Mouse (Mus musculus): ENCODE data around the gene Spag6l. TPM values are rescaled to one million over a fixed set of nuclear protein-coding genes. Genes with fewer than 3 reads are reported as not detected.

The Spag6l gene
- polyA plus RNA-seq, 1 experiment from 2014 or later = 1.5 TPM

GRCm38 (mm10) chr16:16852411-16852810, 23.2 kb upstream of the Spag6l start:
- no peaks in the 10 kb centered on the region for H3K9me3 ChIP-seq (replicated peaks; ENCODE audit: low read length)
- no peak for TF ChIP-seq CTCF (IDR thresholded peaks at IDR 0.05; ENCODE audit: low read depth)
- DNase-seq (ENCODE audit: low spot score) = no peak
- 89% methylated on average over 3 of the region's 3 CpGs for WGBS
- no peaks in the 10 kb centered on the region for H3K4me1 ChIP-seq (replicated peaks; ENCODE audit: insufficient read depth, low read length)
- H3K27ac ChIP-seq = no peak overlapping the region
- H3K4me2 ChIP-seq (ENCODE audit: low read length) = no peak overlapping the region
- no peaks in the 10 kb centered on the region for H3K27me3 ChIP-seq (ENCODE audit: insufficient read depth, low read length)
- no peak for ATAC-seq (replicated peaks; ENCODE audit: low FRiP score, low read depth)
- no peaks in the 10 kb centered on the region for H3K36me3 ChIP-seq (ENCODE audit: insufficient read depth, low read length)
- no peak overlapping the region for H3K4me3 ChIP-seq (replicated peaks; ENCODE audit: low read depth, low read length)
- no peak overlapping the region for H3K9ac ChIP-seq (ENCODE audit: low read depth, low read length)

GRCm38 (mm10) chr16:16849196-16849595, 19.9 kb upstream of the Spag6l start:
- no peak overlapping the region for H3K4me3 ChIP-seq (replicated peaks; ENCODE audit: low read depth, low read length)
- ATAC-seq (replicated peaks; ENCODE audit: low FRiP score, low read depth) = no peak
- peak; percentile 34; the same call in 1 of the 2 replicates for TF ChIP-seq CTCF (IDR thresholded peaks at IDR 0.05; ENCODE audit: low read depth)
- DNase-seq (ENCODE audit: low spot score) = no peak
- no peak overlapping the region for H3K27ac ChIP-seq
- H3K9ac ChIP-seq (ENCODE audit: low read depth, low read length) = no peak overlapping the region
- H3K27me3 ChIP-seq (ENCODE audit: insufficient read depth, low read length) = no peaks in the 10 kb centered on the region
- H3K36me3 ChIP-seq (ENCODE audit: insufficient read depth, low read length) = no peaks in the 10 kb centered on the region
- no peaks in the 10 kb centered on the region for H3K9me3 ChIP-seq (replicated peaks; ENCODE audit: low read length)
- H3K4me1 ChIP-seq (replicated peaks; ENCODE audit: insufficient read depth, low read length) = no peaks in the 10 kb centered on the region
- H3K4me2 ChIP-seq (ENCODE audit: low read length) = no peak overlapping the region

- no peak overlapping the region for H3K9ac ChIP-seq (ENCODE audit: low read depth, low read length)
- peak overlapping the region; percentile 78; the same call in 1 of the 2 replicates for H3K4me2 ChIP-seq (ENCODE audit: low read length)
- H3K4me1 ChIP-seq (replicated peaks; ENCODE audit: insufficient read depth, low read length) = no peaks in the 10 kb centered on the region
- H3K27me3 ChIP-seq (ENCODE audit: insufficient read depth, low read length) = no peaks in the 10 kb centered on the region
- ATAC-seq (replicated peaks; ENCODE audit: low FRiP score, low read depth) = no peak
- DNase-seq (ENCODE audit: low spot score) = no peak
- TF ChIP-seq CTCF (IDR thresholded peaks at IDR 0.05; ENCODE audit: low read depth) = no peak
- no peak overlapping the region for H3K27ac ChIP-seq
- no peaks in the 10 kb centered on the region for H3K9me3 ChIP-seq (replicated peaks; ENCODE audit: low read length)
- no peak overlapping the region for H3K4me3 ChIP-seq (replicated peaks; ENCODE audit: low read depth, low read length)
- 88% methylated on average over 3 of the region's 3 CpGs for WGBS
- no peaks in the 10 kb centered on the region for H3K36me3 ChIP-seq (ENCODE audit: insufficient read depth, low read length)
Observed at GRCm38 (mm10) chr16:16829671-16830070, 415 bp upstream of the Spag6l start.

GRCm38 (mm10) chr16:16826223-16826622, 3.0 kb downstream of the Spag6l start:
- no peak overlapping the region for H3K4me3 ChIP-seq (replicated peaks; ENCODE audit: low read depth, low read length)
- no peak overlapping the region for H3K9ac ChIP-seq (ENCODE audit: low read depth, low read length)
- no peaks in the 10 kb centered on the region for H3K36me3 ChIP-seq (ENCODE audit: insufficient read depth, low read length)
- H3K27me3 ChIP-seq (ENCODE audit: insufficient read depth, low read length) = no peaks in the 10 kb centered on the region
- H3K4me1 ChIP-seq (replicated peaks; ENCODE audit: insufficient read depth, low read length) = no peaks in the 10 kb centered on the region
- H3K9me3 ChIP-seq (replicated peaks; ENCODE audit: low read length) = no peaks in the 10 kb centered on the region
- H3K27ac ChIP-seq = no peak overlapping the region
- no peak for ATAC-seq (replicated peaks; ENCODE audit: low FRiP score, low read depth)
- no peak for TF ChIP-seq CTCF (IDR thresholded peaks at IDR 0.05; ENCODE audit: low read depth)
- 93% methylated on average over 2 of the region's 2 CpGs for WGBS
- DNase-seq (ENCODE audit: low spot score) = no peak
- no peak overlapping the region for H3K4me2 ChIP-seq (ENCODE audit: low read length)

GRCm38 (mm10) chr16:16825476-16825875, 3.8 kb downstream of the Spag6l start:
- DNase-seq (ENCODE audit: low spot score) = no peak
- 43% methylated on average over 5 of the region's 5 CpGs for WGBS

GRCm38 (mm10) chr16:16806325-16806724, 22.9 kb downstream of the Spag6l start:
- H3K27me3 ChIP-seq (ENCODE audit: insufficient read depth, low read length) = no peaks in the 10 kb centered on the region
- H3K4me2 ChIP-seq (ENCODE audit: low read length) = no peak overlapping the region
- 73% methylated on average over 2 of the region's 2 CpGs for WGBS
- H3K36me3 ChIP-seq (ENCODE audit: insufficient read depth, low read length) = no peaks in the 10 kb centered on the region
- DNase-seq (ENCODE audit: low spot score) = no peak
- H3K9ac ChIP-seq (ENCODE audit: low read depth, low read length) = no peak overlapping the region
- no peak overlapping the region for H3K4me3 ChIP-seq (replicated peaks; ENCODE audit: low read depth, low read length)
- ATAC-seq (replicated peaks; ENCODE audit: low FRiP score, low read depth) = no peak
- no peak for TF ChIP-seq CTCF (IDR thresholded peaks at IDR 0.05; ENCODE audit: low read depth)
- no peaks in the 10 kb centered on the region for H3K9me3 ChIP-seq (replicated peaks; ENCODE audit: low read length)
- no peak overlapping the region for H3K27ac ChIP-seq
- H3K4me1 ChIP-seq (replicated peaks; ENCODE audit: insufficient read depth, low read length) = no peaks in the 10 kb centered on the region

More at GRCm38 (mm10) chr16:16825476-16825875, 3.8 kb downstream of the Spag6l start:
- H3K36me3 ChIP-seq (ENCODE audit: insufficient read depth, low read length) = no peaks in the 10 kb centered on the region
- H3K9ac ChIP-seq (ENCODE audit: low read depth, low read length) = no peak overlapping the region
- no peaks in the 10 kb centered on the region for H3K9me3 ChIP-seq (replicated peaks; ENCODE audit: low read length)
- no peaks in the 10 kb centered on the region for H3K4me1 ChIP-seq (replicated peaks; ENCODE audit: insufficient read depth, low read length)
- TF ChIP-seq CTCF (IDR thresholded peaks at IDR 0.05; ENCODE audit: low read depth) = no peak
- ATAC-seq (replicated peaks; ENCODE audit: low FRiP score, low read depth) = no peak
- no peak overlapping the region for H3K4me3 ChIP-seq (replicated peaks; ENCODE audit: low read depth, low read length)
- no peak overlapping the region for H3K27ac ChIP-seq
- H3K27me3 ChIP-seq (ENCODE audit: insufficient read depth, low read length) = no peaks in the 10 kb centered on the region
- H3K4me2 ChIP-seq (ENCODE audit: low read length) = no peak overlapping the region

Other genes starting within 250 kb of the Spag6l start
- 8.8 and 9.3 TPM in 2 replicates for gene Fgd4, start 228.9 kb downstream of the Spag6l start, polyA plus RNA-seq (2015; fragmentation: Nextera tagmentation; extraction: Ambion mirVana)
- not detected in 2 replicates for gene Olfr19, start 153.1 kb downstream of the Spag6l start, polyA plus RNA-seq (2015; fragmentation: Nextera tagmentation; extraction: Ambion mirVana)
- gene Igll1, start 34.5 kb upstream of the Spag6l start, polyA plus RNA-seq (2015; fragmentation: Nextera tagmentation; extraction: Ambion mirVana) = 0.24 and 0.32 TPM in 2 replicates
- gene Top3b, start 41.3 kb upstream of the Spag6l start, polyA plus RNA-seq (2015; fragmentation: Nextera tagmentation; extraction: Ambion mirVana) = 66.4 and 68.0 TPM in 2 replicates
- gene Vpreb1, start 41.4 kb upstream of the Spag6l start, polyA plus RNA-seq (2015; fragmentation: Nextera tagmentation; extraction: Ambion mirVana) = 2.1 and 2.5 TPM in 2 replicates
- 15.1 and 17.4 TPM in 2 replicates for gene Ppm1f, start 67.0 kb upstream of the Spag6l start, polyA plus RNA-seq (2015; fragmentation: Nextera tagmentation; extraction: Ambion mirVana)
- gene Mapk1, start 153.9 kb upstream of the Spag6l start, polyA plus RNA-seq (2015; fragmentation: Nextera tagmentation; extraction: Ambion mirVana) = 149 TPM in 2 replicates
- 30.5 and 32.5 TPM in 2 replicates for gene Ypel1, start 240.2 kb upstream of the Spag6l start, polyA plus RNA-seq (2015; fragmentation: Nextera tagmentation; extraction: Ambion mirVana)

All from kidney, postnatal 0 days (tissue).